Mouse (Mus musculus): Measurements from ENCODE around the gene Tfeb. TPM values are rescaled to one million over a fixed set of nuclear protein-coding genes. Genes with fewer than 3 reads are reported as not detected.

Tfeb gene
- polyA plus RNA-seq (2016; fragmentation: Nextera tagmentation; extraction: Ambion mirVana), result 3.8 and 4.5 TPM in 2 replicates

- peak within 1 kb of the TSS; percentile 47 for H3K4me3 ChIP-seq
- H3K27ac ChIP-seq, result no peak within 1 kb of the TSS
- peak; percentile 78 for ATAC-seq (ENCODE audit: low FRiP score, low read depth)
- peak within 1 kb of the TSS; percentile 53 for H3K9ac ChIP-seq
- peak within 1 kb of the TSS; percentile 94 for H3K4me2 ChIP-seq (replicated peaks)
- H3K27me3 ChIP-seq (replicated peaks), result peaks cover 32% of the 10 kb centered on the region
- no peaks in the 10 kb centered on the region for H3K9me3 ChIP-seq
- peaks cover 26% of the 10 kb centered on the region for H3K4me1 ChIP-seq
- no peaks in the 10 kb centered on the region for H3K36me3 ChIP-seq
- WGBS, result under 1% methylated on average over 47 of the region's 47 CpGs
These were observed at the start of gene Tfeb for GRCm38 (mm10) chr17:47736856-47737255. Tfeb (plus strand) TSS chr17:47737030.

- WGBS, result under 1% methylated on average over 70 of the region's 70 CpGs
- Histone ChIP-seq H3K27me3 (replicated peaks) (no peaks in the 10 kb centered on the region), H3K4me2 (replicated peaks) (peak overlapping the region; percentile 86), H3K9me3 (no peaks in the 10 kb centered on the region), H3K27ac (peak overlapping the region; percentile 77; the same call in 1 of the 2 replicates), H3K9ac (peak overlapping the region; percentile 84), H3K4me3 (peak overlapping the region; percentile 72), H3K4me1 (peaks cover 22% of the 10 kb centered on the region), H3K36me3 (peaks cover 22% of the 10 kb centered on the region)
- ATAC-seq (ENCODE audit: low FRiP score, low read depth), result peak; percentile 93
These were observed 49.2 kb upstream of the Tfeb start for GRCm38 (mm10) chr17:47687409-47688343.

GRCm38 (mm10) chr17:47688344-47688607, 48.6 kb upstream of the Tfeb start, which contains the start of gene Tomm6:
Tomm6 (minus strand) TSS chr17:47688386.
- H3K27me3 ChIP-seq (replicated peaks), result no peaks in the 10 kb centered on the region
- WGBS, result 0% methylated on average over 9 of the region's 9 CpGs
- no peak for ATAC-seq (ENCODE audit: low FRiP score, low read depth)
- peaks cover 16% of the 10 kb centered on the region for H3K36me3 ChIP-seq
- peak within 1 kb of the TSS; percentile 72 for H3K4me3 ChIP-seq
- H3K4me2 ChIP-seq (replicated peaks), result peak within 1 kb of the TSS; percentile 86
- H3K9ac ChIP-seq, result peak within 1 kb of the TSS; percentile 84
- H3K9me3 ChIP-seq, result no peaks in the 10 kb centered on the region
- H3K27ac ChIP-seq, result peak within 1 kb of the TSS; percentile 77
- H3K4me1 ChIP-seq, result peaks cover 22% of the 10 kb centered on the region

- H3K36me3 ChIP-seq, result peaks cover 10% of the 10 kb centered on the region
- no peaks in the 10 kb centered on the region for H3K9me3 ChIP-seq
- H3K27ac ChIP-seq, result peak within 1 kb of the TSS; percentile 77
- H3K4me1 ChIP-seq, result peaks cover 24% of the 10 kb centered on the region
- WGBS, result under 1% methylated on average over 58 of the region's 58 CpGs
- H3K27me3 ChIP-seq (replicated peaks), result no peaks in the 10 kb centered on the region
- peak within 1 kb of the TSS; percentile 86 for H3K4me2 ChIP-seq (replicated peaks)
- H3K9ac ChIP-seq, result peak within 1 kb of the TSS; percentile 84
- ATAC-seq (ENCODE audit: low FRiP score, low read depth), result peak; percentile 65
- H3K4me3 ChIP-seq, result peak within 1 kb of the TSS; percentile 72
These were observed 47.9 kb upstream of the Tfeb start, which contains the start of gene Frs3 for GRCm38 (mm10) chr17:47688608-47689575. Frs3 (plus strand) TSS chr17:47689030.

- H3K36me3 ChIP-seq, result 0 out of 2 replicates have a peak, but pooled peaks cover under 1% of the 10 kb centered on the region
- H3K9ac ChIP-seq, result no peak overlapping the region
- H3K27me3 ChIP-seq (replicated peaks), result no peaks in the 10 kb centered on the region
- H3K4me2 ChIP-seq (replicated peaks), result peak overlapping the region; percentile 86
- no peak for ATAC-seq (ENCODE audit: low FRiP score, low read depth)
- H3K4me3 ChIP-seq, result no peak overlapping the region
- no peaks in the 10 kb centered on the region for H3K9me3 ChIP-seq
- 81% methylated on average over 8 of the region's 8 CpGs for WGBS
- H3K27ac ChIP-seq, result no peak overlapping the region
- peaks cover 29% of the 10 kb centered on the region for H3K4me1 ChIP-seq
These were observed 46.9 kb upstream of the Tfeb start for GRCm38 (mm10) chr17:47689894-47690293.

- Histone ChIP-seq H3K27ac (no peak overlapping the region), H3K9ac (no peak overlapping the region), H3K4me2 (replicated peaks) (no peak overlapping the region), H3K4me3 (no peak overlapping the region), H3K9me3 (no peaks in the 10 kb centered on the region), H3K27me3 (replicated peaks) (no peaks in the 10 kb centered on the region), H3K4me1 (peaks cover 23% of the 10 kb centered on the region), H3K36me3 (no peaks in the 10 kb centered on the region)
- ATAC-seq (ENCODE audit: low FRiP score, low read depth), result no peak
- 94% methylated on average over 3 of the region's 3 CpGs for WGBS
These were observed 45.2 kb upstream of the Tfeb start for GRCm38 (mm10) chr17:47691650-47692049.

- Histone ChIP-seq H3K27me3 (replicated peaks) (no peaks in the 10 kb centered on the region), H3K4me2 (replicated peaks) (peak overlapping the region; percentile 87), H3K36me3 (no peaks in the 10 kb centered on the region), H3K9me3 (no peaks in the 10 kb centered on the region), H3K9ac (peak overlapping the region; percentile 80; the same call in 1 of the 2 replicates), H3K4me1 (peaks cover 14% of the 10 kb centered on the region; the same call in 1 of the 2 replicates), H3K4me3 (peak overlapping the region; percentile 73), H3K27ac (no peak overlapping the region)
- 32% methylated on average over 13 of the region's 13 CpGs for WGBS
- no peak for ATAC-seq (ENCODE audit: low FRiP score, low read depth)
These were observed 43.0 kb upstream of the Tfeb start for GRCm38 (mm10) chr17:47693671-47694441.

GRCm38 (mm10) chr17:47694442-47694502, 42.6 kb upstream of the Tfeb start, which contains the start of gene Gm21981:
Gm21981 (minus strand) TSS chr17:47694455.
- WGBS, result 0% methylated on average over 3 of the region's 3 CpGs
- Histone ChIP-seq H3K4me3 (peak within 1 kb of the TSS; percentile 73), H3K36me3 (peaks cover 2% of the 10 kb centered on the region; the same call in 1 of the 2 replicates), H3K4me2 (replicated peaks) (peak within 1 kb of the TSS; percentile 87), H3K27me3 (replicated peaks) (no peaks in the 10 kb centered on the region), H3K9ac (peak within 1 kb of the TSS; percentile 80), H3K9me3 (no peaks in the 10 kb centered on the region), H3K27ac (0 out of 2 replicates have a peak within 1 kb of the TSS, but pooled peaks have one; percentile 3), H3K4me1 (peaks cover 11% of the 10 kb centered on the region; the same call in 1 of the 2 replicates)
- ATAC-seq (ENCODE audit: low FRiP score, low read depth), result no peak

- H3K4me2 ChIP-seq (replicated peaks), result peak within 1 kb of the TSS; percentile 87
- H3K36me3 ChIP-seq, result peaks cover 7% of the 10 kb centered on the region; the same call in 1 of the 2 replicates
- under 1% methylated on average over 79 of the region's 82 CpGs for WGBS
- ATAC-seq (ENCODE audit: low FRiP score, low read depth), result peak; percentile 96
- no peaks in the 10 kb centered on the region for H3K27me3 ChIP-seq (replicated peaks)
- peaks cover 8% of the 10 kb centered on the region; the same call in 1 of the 2 replicates for H3K4me1 ChIP-seq
- no peaks in the 10 kb centered on the region for H3K9me3 ChIP-seq
- H3K9ac ChIP-seq, result peak within 1 kb of the TSS; percentile 80
- H3K27ac ChIP-seq, result 0 out of 2 replicates have a peak within 1 kb of the TSS, but pooled peaks have one; percentile 3
- peak within 1 kb of the TSS; percentile 73 for H3K4me3 ChIP-seq
These were observed 42.1 kb upstream of the Tfeb start, which contains the start of gene Prickle4 for GRCm38 (mm10) chr17:47694503-47695336. Prickle4 (minus strand) TSS chr17:47694736.

- peak overlapping the region; percentile 73 for H3K4me3 ChIP-seq
- H3K27me3 ChIP-seq (replicated peaks), result no peaks in the 10 kb centered on the region
- WGBS, result under 1% methylated on average over 16 of the region's 23 CpGs
- H3K4me1 ChIP-seq, result peaks cover 8% of the 10 kb centered on the region; the same call in 1 of the 2 replicates
- 0 out of 2 replicates have a peak overlapping the region, but pooled peaks have one; percentile 3 for H3K27ac ChIP-seq
- H3K4me2 ChIP-seq (replicated peaks), result peak overlapping the region; percentile 87
- peaks cover 13% of the 10 kb centered on the region; the same call in 1 of the 2 replicates for H3K36me3 ChIP-seq
- H3K9ac ChIP-seq, result peak overlapping the region; percentile 80
- no peak; the same call in 1 of the 2 replicates for ATAC-seq (ENCODE audit: low FRiP score, low read depth)
- H3K9me3 ChIP-seq, result no peaks in the 10 kb centered on the region
These were observed 41.5 kb upstream of the Tfeb start for GRCm38 (mm10) chr17:47695337-47695710.

Measured in neural tube, embryonic 12.5 days (tissue).